Mouse (Mus musculus): Measurements from ENCODE around the gene Ntng1.

DNA sequence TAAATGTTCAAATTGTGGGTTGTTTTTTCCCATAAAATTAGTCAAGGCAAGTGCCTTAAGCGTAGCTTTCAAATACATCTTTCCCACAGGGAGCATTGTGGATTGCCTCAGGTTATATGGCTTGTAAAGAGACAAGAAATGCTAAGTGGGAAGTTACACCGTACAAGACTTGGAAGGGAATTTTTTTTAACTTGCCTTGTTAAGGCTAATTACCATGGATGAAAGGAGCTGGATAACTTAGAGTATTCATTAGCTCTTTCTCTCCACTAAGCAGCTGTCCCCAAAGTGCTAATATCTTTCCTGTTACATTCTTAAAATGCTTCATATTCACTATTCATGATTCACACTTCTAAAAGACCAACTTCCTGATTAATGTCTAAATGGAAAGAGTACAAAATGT lies 133.4 kb downstream of the Ntng1 start:
- TF ChIP-seq EP300 (IDR thresholded peaks at IDR 0.05; ENCODE audit: insufficient read depth, low read depth, low read length) (no peak), POLR2A (IDR thresholded peaks at IDR 0.05; ENCODE audit: insufficient read depth, low read length) (no peak), CTCF (IDR thresholded peaks at IDR 0.05; ENCODE audit: low read depth, low read length) (no peak)
